Mouse (Mus musculus) neural tube, embryonic 12.5 days (tissue): ENCODE measurements around the gene Cdhr2. TPM values are rescaled to one million over a fixed set of nuclear protein-coding genes. Genes with fewer than 3 reads are reported as not detected.

ENCODE experiments used
- ATAC-seq: fragments of 200-750 bp; cut with Nextera tagmentation; 2 replicates; pipeline ENCODE4 v1.8.0; 2017; ENCODE audit warnings: low read depth, mild to moderate bottlenecking, moderate TSS enrichment, moderate library complexity; ENCODE audit not compliant: low FRiP score
- H3K27ac ChIP-seq: fragments of 300-500 bp; sonication (generic); 2 replicates; pipeline ENCODE4 v1.5.1; 2016
- H3K27me3 ChIP-seq: fragments of 300-500 bp; sonication (generic); replicated peaks from 2 replicates; pipeline ENCODE4 v1.6.1; 2016; ENCODE audit warnings: mild to moderate bottlenecking
- H3K36me3 ChIP-seq: fragments of 300-500 bp; sonication (generic); 2 replicates; pipeline ENCODE4 v1.6.1; 2016; ENCODE audit warnings: mild to moderate bottlenecking
- H3K4me1 ChIP-seq: fragments of 300-500 bp; sonication (generic); 2 replicates; pipeline ENCODE4 v1.6.1; 2016
- H3K4me2 ChIP-seq: fragments of 300-500 bp; sonication (generic); replicated peaks from 2 replicates; pipeline ENCODE4 v1.6.1; 2016; ENCODE audit warnings: mild to moderate bottlenecking
- H3K4me3 ChIP-seq: fragments of 300-500 bp; sonication (generic); 2 replicates; pipeline ENCODE4 v1.5.1; 2016
- H3K9ac ChIP-seq: fragments of 300-500 bp; sonication (generic); 2 replicates; pipeline ENCODE4 v1.6.1; 2016; ENCODE audit warnings: mild to moderate bottlenecking
- H3K9me3 ChIP-seq: fragments of 300-500 bp; sonication (generic); 2 replicates; pipeline ENCODE4 v1.6.1; 2016; ENCODE audit warnings: mild to moderate bottlenecking
- WGBS: fragments of 180-500 bp; shearing (Covaris S2); methylation state at CpG from one replicate; pipeline ENCODE4 v1.1.7; 2016; 5-methylcytosine and 5-hydroxymethylcytosine counted together
- polyA plus RNA-seq: library from polyadenylated mRNA; unstranded; fragments of >200 nt; fragmentation: Nextera tagmentation; extraction: Ambion mirVana; gene quantifications from 2 replicates; pipeline ENCODE4 v1.2.1, GENCODE M21; 2016

Gene Cdhr2
- polyA plus RNA-seq, 1 experiment from 2014 or later = 0.09 TPM

GRCm38 (mm10) chr13:54694348-54695060 lies 6.8 kb upstream of the Cdhr2 start:
- H3K27ac ChIP-seq = peak overlapping the region; percentile 79
- H3K4me1 ChIP-seq = peaks cover 24% of the 10 kb centered on the region
- H3K4me3 ChIP-seq = peak overlapping the region; percentile 98
- ATAC-seq = peak; percentile 85
- 16% methylated on average over 26 of the region's 26 CpGs for WGBS
- peak overlapping the region; percentile 96 for H3K4me2 ChIP-seq
- no peaks in the 10 kb centered on the region for H3K36me3 ChIP-seq
- no peaks in the 10 kb centered on the region for H3K9me3 ChIP-seq
- H3K27me3 ChIP-seq = no peaks in the 10 kb centered on the region
- peak overlapping the region; percentile 56 for H3K9ac ChIP-seq

GRCm38 (mm10) chr13:54695479-54696230 lies 5.6 kb upstream of the Cdhr2 start:
- no peaks in the 10 kb centered on the region for H3K36me3 ChIP-seq
- H3K4me3 ChIP-seq = no peak overlapping the region
- no peak for ATAC-seq
- H3K9me3 ChIP-seq = no peaks in the 10 kb centered on the region
- WGBS = 92% methylated on average over 11 of the region's 11 CpGs
- no peak overlapping the region for H3K4me2 ChIP-seq
- H3K9ac ChIP-seq = no peak overlapping the region
- H3K27me3 ChIP-seq = no peaks in the 10 kb centered on the region
- H3K27ac ChIP-seq = no peak overlapping the region
- peaks cover 24% of the 10 kb centered on the region for H3K4me1 ChIP-seq

- Histone ChIP-seq H3K4me1 (no peaks in the 10 kb centered on the region), H3K4me3 (no peak overlapping the region), H3K27ac (no peak overlapping the region), H3K9me3 (no peaks in the 10 kb centered on the region), H3K4me2 (no peak overlapping the region), H3K36me3 (no peaks in the 10 kb centered on the region), H3K9ac (no peak overlapping the region), H3K27me3 (no peaks in the 10 kb centered on the region)
- no peak for ATAC-seq
- WGBS = 69% methylated on average over 7 of the region's 7 CpGs
Measured at GRCm38 (mm10) chr13:54702507-54702906, 1.2 kb downstream of the Cdhr2 start.

GRCm38 (mm10) chr13:54704890-54705289 lies 3.6 kb downstream of the Cdhr2 start:
- 55% methylated on average over 6 of the region's 6 CpGs for WGBS

GRCm38 (mm10) chr13:54710866-54711265 lies 9.6 kb downstream of the Cdhr2 start:
- Histone ChIP-seq H3K4me2 (no peak overlapping the region), H3K4me1 (no peaks in the 10 kb centered on the region), H3K4me3 (no peak overlapping the region), H3K27me3 (peaks cover 11% of the 10 kb centered on the region; the same call in 1 of the 2 replicates), H3K9ac (no peak overlapping the region), H3K27ac (no peak overlapping the region), H3K9me3 (no peaks in the 10 kb centered on the region), H3K36me3 (no peaks in the 10 kb centered on the region)
- WGBS = 82% methylated on average over 3 of the region's 3 CpGs
- ATAC-seq = no peak

More at GRCm38 (mm10) chr13:54704890-54705289, 3.6 kb downstream of the Cdhr2 start:
- Histone ChIP-seq H3K9ac (no peak overlapping the region), H3K27me3 (0 out of 2 replicates have a peak, but pooled peaks cover 4% of the 10 kb centered on the region), H3K36me3 (no peaks in the 10 kb centered on the region), H3K4me2 (no peak overlapping the region), H3K4me3 (no peak overlapping the region), H3K27ac (no peak overlapping the region), H3K4me1 (no peaks in the 10 kb centered on the region), H3K9me3 (no peaks in the 10 kb centered on the region)
- no peak for ATAC-seq

- WGBS = 44% methylated on average over 4 of the region's 4 CpGs
- ATAC-seq = no peak
- Histone ChIP-seq H3K4me2 (no peak overlapping the region), H3K36me3 (no peaks in the 10 kb centered on the region), H3K27me3 (peaks cover 8% of the 10 kb centered on the region; the same call in 1 of the 2 replicates), H3K27ac (no peak overlapping the region), H3K9ac (no peak overlapping the region), H3K9me3 (no peaks in the 10 kb centered on the region), H3K4me1 (peaks cover 7% of the 10 kb centered on the region; the same call in 1 of the 2 replicates), H3K4me3 (no peak overlapping the region)
Measured at GRCm38 (mm10) chr13:54714393-54714792, 13.1 kb downstream of the Cdhr2 start.

- no peak for ATAC-seq
- Histone ChIP-seq H3K36me3 (no peaks in the 10 kb centered on the region), H3K9ac (no peak overlapping the region), H3K4me2 (no peak overlapping the region), H3K27ac (no peak overlapping the region), H3K9me3 (no peaks in the 10 kb centered on the region), H3K4me1 (peaks cover 7% of the 10 kb centered on the region; the same call in 1 of the 2 replicates), H3K27me3 (peaks cover 8% of the 10 kb centered on the region; the same call in 1 of the 2 replicates), H3K4me3 (no peak overlapping the region)
- WGBS = 80% methylated on average over 10 of the region's 10 CpGs
Measured at GRCm38 (mm10) chr13:54714996-54715395, 13.7 kb downstream of the Cdhr2 start.

GRCm38 (mm10) chr13:54716916-54717315 lies 15.7 kb downstream of the Cdhr2 start:
- Histone ChIP-seq H3K4me1 (peaks cover 7% of the 10 kb centered on the region; the same call in 1 of the 2 replicates), H3K4me2 (no peak overlapping the region), H3K9ac (no peak overlapping the region), H3K9me3 (no peaks in the 10 kb centered on the region), H3K36me3 (no peaks in the 10 kb centered on the region), H3K4me3 (no peak overlapping the region), H3K27me3 (peaks cover 8% of the 10 kb centered on the region; the same call in 1 of the 2 replicates), H3K27ac (no peak overlapping the region)
- peak; percentile 48 for ATAC-seq
- 1% methylated on average over 5 of the region's 5 CpGs for WGBS

- no peaks in the 10 kb centered on the region for H3K27me3 ChIP-seq
- no peak overlapping the region for H3K9ac ChIP-seq
- H3K27ac ChIP-seq = no peak overlapping the region
- H3K4me2 ChIP-seq = no peak overlapping the region
- no peaks in the 10 kb centered on the region for H3K4me1 ChIP-seq
- no peaks in the 10 kb centered on the region for H3K36me3 ChIP-seq
- peaks cover 3% of the 10 kb centered on the region; the same call in 1 of the 2 replicates for H3K9me3 ChIP-seq
- 91% methylated on average over 3 of the region's 3 CpGs for WGBS
- H3K4me3 ChIP-seq = no peak overlapping the region
- no peak for ATAC-seq
Measured at GRCm38 (mm10) chr13:54723143-54723542, 21.9 kb downstream of the Cdhr2 start.

GRCm38 (mm10) chr13:54726131-54726530 lies 24.9 kb downstream of the Cdhr2 start:
- ATAC-seq = no peak
- no peaks in the 10 kb centered on the region for H3K4me1 ChIP-seq
- no peaks in the 10 kb centered on the region for H3K27me3 ChIP-seq
- peaks cover 3% of the 10 kb centered on the region; the same call in 1 of the 2 replicates for H3K9me3 ChIP-seq
- no peaks in the 10 kb centered on the region for H3K36me3 ChIP-seq
- 74% methylated on average over 11 of the region's 11 CpGs for WGBS
- H3K4me3 ChIP-seq = no peak overlapping the region
- no peak overlapping the region for H3K9ac ChIP-seq
- H3K27ac ChIP-seq = no peak overlapping the region
- no peak overlapping the region for H3K4me2 ChIP-seq

GRCm38 (mm10) chr13:54736931-54737330 lies 35.7 kb downstream of the Cdhr2 start:
- ATAC-seq = no peak
- no peak overlapping the region for H3K9ac ChIP-seq
- WGBS = 33% methylated on average over 3 of the region's 3 CpGs
- H3K27ac ChIP-seq = no peak overlapping the region
- H3K4me1 ChIP-seq = peaks cover 12% of the 10 kb centered on the region; the same call in 1 of the 2 replicates
- H3K9me3 ChIP-seq = no peaks in the 10 kb centered on the region
- H3K36me3 ChIP-seq = peaks cover 42% of the 10 kb centered on the region
- H3K27me3 ChIP-seq = peaks cover 45% of the 10 kb centered on the region
- H3K4me3 ChIP-seq = no peak overlapping the region
- peak overlapping the region; percentile 53; the same call in 1 of the 2 replicates for H3K4me2 ChIP-seq
